Mouse (Mus musculus) hindbrain, embryonic 11.5 days (tissue): ENCODE results near the gene Wnt5b. TPM values are rescaled to one million over a fixed set of nuclear protein-coding genes. Genes with fewer than 3 reads are reported as not detected.

Experiments used
- ATAC-seq: fragments of 200-750 bp; cut with Nextera tagmentation; 2 replicates; pipeline ENCODE4 v1.8.0; 2017; ENCODE audit warnings: mild to moderate bottlenecking, moderate TSS enrichment, moderate library complexity; ENCODE audit not compliant: low FRiP score
- DNase-seq: peaks from one replicate; pipeline ENCODE4 v3.0.0-alpha.2; 2015; ENCODE audit warnings: low spot score
- H3K27ac ChIP-seq: fragments of 300-500 bp; sonication (generic); 2 replicates; pipeline ENCODE4 v1.5.1; 2014; ENCODE audit warnings: mild to moderate bottlenecking, low read depth, low read length
- H3K27me3 ChIP-seq: fragments of 300-500 bp; sonication (generic); 2 replicates; pipeline ENCODE4 v1.6.1; 2014; ENCODE audit warnings: mild to moderate bottlenecking, low read length, moderate library complexity, mixed read lengths; ENCODE audit not compliant: control insufficient read depth, insufficient read depth
- H3K36me3 ChIP-seq: fragments of 300-500 bp; sonication (generic); 2 replicates; pipeline ENCODE4 v1.6.1; 2014; ENCODE audit warnings: mild to moderate bottlenecking, low read length, moderate library complexity, mixed read lengths; ENCODE audit not compliant: control insufficient read depth, insufficient read depth
- H3K4me1 ChIP-seq: fragments of 300-500 bp; sonication (generic); replicated peaks from 2 replicates; pipeline ENCODE4 v1.6.1; 2014; ENCODE audit warnings: low read length, mixed read lengths; ENCODE audit not compliant: control insufficient read depth, insufficient read depth
- H3K4me2 ChIP-seq: fragments of 300-500 bp; sonication (generic); replicated peaks from 2 replicates; pipeline ENCODE4 v1.6.1; 2014; ENCODE audit warnings: mild to moderate bottlenecking, low read depth, low read length
- H3K4me3 ChIP-seq: fragments of 300-500 bp; sonication (generic); 2 replicates; pipeline ENCODE4 v1.5.1; 2014; ENCODE audit warnings: low read depth, low read length
- H3K9ac ChIP-seq: fragments of 300-500 bp; sonication (generic); 2 replicates; pipeline ENCODE4 v1.6.1; 2014; ENCODE audit warnings: low read depth, low read length
- H3K9me3 ChIP-seq: fragments of 300-500 bp; sonication (generic); 2 replicates; pipeline ENCODE4 v1.6.1; 2016; ENCODE audit warnings: low read length; ENCODE audit not compliant: control insufficient read depth
- WGBS: fragments of 180-500 bp; shearing (Covaris S2); extraction: QIAGEN DNeasy Blood & Tissue Kit; methylation state at CpG from one replicate; pipeline ENCODE4 v1.1.7; 2014; 5-methylcytosine and 5-hydroxymethylcytosine counted together
- polyA plus RNA-seq: library from polyadenylated mRNA; unstranded; fragments of >200 nt; fragmentation: Nextera tagmentation; extraction: Ambion mirVana; gene quantifications from 2 replicates; pipeline ENCODE4 v1.2.1, GENCODE M21; 2014

The Wnt5b gene
- polyA plus RNA-seq, 1 experiment from 2014 or later: 5.8 TPM

DNA sequence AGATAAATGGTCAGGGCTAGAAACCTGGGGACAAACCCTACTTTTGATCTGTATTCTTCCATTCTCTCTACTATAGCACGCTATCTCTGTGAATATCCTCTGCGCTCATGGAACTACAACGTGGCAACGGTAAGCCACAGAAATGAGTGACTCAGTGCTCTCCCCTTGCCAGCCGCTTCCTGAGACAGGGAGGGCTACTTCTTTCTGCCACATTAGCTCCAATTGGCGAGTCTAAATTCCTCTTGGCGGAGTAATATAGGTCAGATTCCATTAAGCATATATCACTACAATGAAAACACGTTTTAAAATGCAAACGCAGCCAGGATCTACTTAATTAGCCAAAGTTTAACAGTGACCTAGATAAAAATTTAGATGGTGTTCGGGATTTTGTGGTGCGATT is 31.4 kb downstream of the Wnt5b start:
- no peaks in the 10 kb centered on the region for H3K4me1 ChIP-seq
- H3K27ac ChIP-seq: no peak overlapping the region
- H3K36me3 ChIP-seq: no peaks in the 10 kb centered on the region
- DNase-seq: no peak
- WGBS: 92% methylated on average over 11 of the region's 11 CpGs
- H3K9ac ChIP-seq: no peak overlapping the region
- H3K9me3 ChIP-seq: no peaks in the 10 kb centered on the region
- H3K4me2 ChIP-seq: no peak overlapping the region
- no peak overlapping the region for H3K4me3 ChIP-seq
- ATAC-seq: no peak
- H3K27me3 ChIP-seq: no peaks in the 10 kb centered on the region

DNA sequence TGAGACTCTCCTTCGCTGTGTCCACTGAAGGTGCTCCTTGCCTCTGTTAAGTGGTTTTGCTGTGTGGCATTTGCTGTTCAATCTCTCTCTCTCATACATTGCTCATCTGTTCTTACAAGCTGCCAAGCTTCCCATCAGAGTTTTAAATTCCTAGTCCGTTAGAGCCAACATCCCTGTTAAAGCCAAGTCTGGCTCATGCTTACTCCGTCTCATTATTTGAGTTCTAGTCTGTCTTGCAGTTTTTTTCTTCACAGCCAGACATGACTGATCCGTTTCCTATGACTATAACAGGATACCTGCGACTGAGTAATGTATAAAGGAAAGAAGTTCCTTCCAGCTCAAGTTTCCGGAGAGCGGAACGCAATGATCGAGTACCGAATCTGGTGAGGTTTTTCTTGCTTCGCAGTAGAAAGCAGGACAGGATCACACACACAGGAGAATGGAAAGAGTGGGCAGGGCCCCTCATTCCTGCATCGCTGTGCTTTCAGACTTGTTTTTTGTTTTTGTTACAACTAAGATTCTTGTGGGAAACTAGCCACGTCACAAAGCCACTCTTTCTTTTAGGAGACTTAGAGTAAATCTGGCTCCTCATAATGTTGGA is 34.6 kb downstream of the Wnt5b start:
- H3K36me3 ChIP-seq: no peaks in the 10 kb centered on the region
- H3K9ac ChIP-seq: no peak overlapping the region
- no peaks in the 10 kb centered on the region for H3K4me1 ChIP-seq
- no peaks in the 10 kb centered on the region for H3K27me3 ChIP-seq
- no peak for DNase-seq
- H3K9me3 ChIP-seq: no peaks in the 10 kb centered on the region
- no peak overlapping the region for H3K4me3 ChIP-seq
- ATAC-seq: no peak
- no peak overlapping the region for H3K27ac ChIP-seq
- H3K4me2 ChIP-seq: no peak overlapping the region
- 92% methylated on average over 13 of the region's 13 CpGs for WGBS

DNA sequence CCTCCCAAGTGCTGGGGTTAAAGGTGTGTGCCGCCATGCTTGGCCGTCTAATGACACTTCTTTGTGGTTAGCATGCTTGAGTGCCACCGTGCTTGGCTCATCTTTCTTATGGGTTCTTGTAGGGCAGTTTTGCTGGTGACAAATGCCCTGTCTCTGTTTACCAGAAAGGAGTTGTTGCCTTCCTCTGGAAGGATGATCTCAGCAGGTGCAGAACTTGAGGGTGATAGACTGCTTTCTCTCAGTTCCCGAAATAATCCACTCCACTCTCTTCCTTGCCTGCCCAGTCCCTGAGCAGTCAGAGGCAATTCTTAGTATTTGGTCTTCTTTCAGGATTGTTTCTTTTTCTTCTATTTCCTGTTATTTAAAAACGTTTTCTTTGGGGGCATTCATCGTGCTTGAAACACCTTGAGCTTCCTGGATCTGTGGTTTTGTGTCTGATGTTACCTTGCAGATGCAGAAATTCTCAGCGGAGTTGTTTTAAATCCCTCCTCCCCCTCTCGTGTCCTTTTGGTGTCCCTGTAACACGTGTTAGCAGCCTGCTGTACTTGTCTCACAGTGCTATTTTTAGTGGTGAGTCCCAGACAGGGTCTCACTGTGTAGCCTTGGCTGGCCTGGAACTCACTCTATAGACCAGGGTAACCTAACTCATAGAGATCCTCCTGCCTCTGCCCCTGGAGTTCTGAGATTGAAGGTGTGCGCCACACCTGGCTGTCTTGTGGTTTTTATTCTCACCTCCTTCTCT is 35.3 kb downstream of the Wnt5b start:
- Histone ChIP-seq H3K36me3 (no peaks in the 10 kb centered on the region), H3K27me3 (no peaks in the 10 kb centered on the region), H3K4me3 (no peak overlapping the region), H3K9me3 (no peaks in the 10 kb centered on the region), H3K9ac (no peak overlapping the region), H3K27ac (no peak overlapping the region), H3K4me2 (no peak overlapping the region), H3K4me1 (no peaks in the 10 kb centered on the region)
- 81% methylated on average over 10 of the region's 10 CpGs for WGBS
- ATAC-seq: no peak
- DNase-seq: no peak

DNA sequence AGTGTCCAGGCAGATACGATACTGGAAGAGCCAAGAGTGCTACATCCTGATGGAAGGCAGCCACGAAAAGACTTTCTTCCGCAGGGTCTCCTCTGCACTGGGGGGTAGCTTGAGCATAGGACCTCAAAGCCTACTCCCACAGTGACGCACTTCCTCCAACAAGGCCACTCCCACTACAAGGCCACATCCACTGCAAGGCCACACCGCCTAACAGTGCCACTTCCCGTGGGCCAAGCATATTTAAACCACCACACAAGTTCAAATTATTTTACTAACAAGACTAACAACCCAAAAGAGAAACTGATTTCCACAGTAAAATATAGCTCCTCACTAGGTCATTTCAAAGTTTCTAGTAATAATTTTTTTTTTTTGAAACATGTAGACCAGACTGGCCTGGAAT is 35.9 kb downstream of the Wnt5b start:
- H3K9ac ChIP-seq: no peak overlapping the region
- no peak for DNase-seq
- 94% methylated on average over 6 of the region's 6 CpGs for WGBS
- ATAC-seq: no peak
- H3K27me3 ChIP-seq: no peaks in the 10 kb centered on the region
- H3K4me1 ChIP-seq: no peaks in the 10 kb centered on the region
- no peak overlapping the region for H3K27ac ChIP-seq
- no peaks in the 10 kb centered on the region for H3K36me3 ChIP-seq
- H3K9me3 ChIP-seq: no peaks in the 10 kb centered on the region
- no peak overlapping the region for H3K4me2 ChIP-seq
- no peak overlapping the region for H3K4me3 ChIP-seq

DNA sequence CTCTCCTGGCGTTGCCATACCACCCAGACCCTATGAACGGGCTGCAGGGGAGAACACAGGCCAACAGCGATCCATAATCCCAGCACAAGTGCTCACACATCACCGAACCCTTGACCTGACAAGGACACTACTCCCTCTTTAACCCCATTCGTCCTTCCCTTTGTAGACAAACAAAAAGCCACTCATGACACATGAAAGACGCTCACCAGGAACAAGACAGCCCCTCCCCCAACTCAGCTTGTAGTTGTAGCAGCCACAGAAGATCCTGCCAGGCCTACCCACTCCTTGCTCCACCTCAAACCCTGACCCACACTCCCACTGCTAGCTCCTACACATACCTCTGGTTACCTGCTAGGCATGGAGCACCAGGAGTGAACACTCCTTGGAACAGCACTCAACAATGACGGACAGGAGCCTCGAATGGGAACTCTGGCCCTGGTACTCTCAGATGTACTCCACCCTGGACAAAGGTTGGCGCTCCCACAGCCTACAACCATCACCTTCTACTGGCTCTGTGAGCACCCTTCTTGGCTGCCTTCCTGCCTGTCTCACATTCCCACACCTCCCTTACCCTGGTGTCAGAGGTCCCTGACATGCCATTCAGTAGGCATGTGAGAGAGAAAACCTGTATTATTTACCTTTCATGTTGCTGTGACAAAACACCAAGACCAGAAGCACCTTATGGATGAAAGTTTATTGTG is 38.5 kb downstream of the Wnt5b start:
- Histone ChIP-seq H3K9me3 (no peaks in the 10 kb centered on the region), H3K4me1 (no peaks in the 10 kb centered on the region), H3K4me3 (no peak overlapping the region), H3K27me3 (no peaks in the 10 kb centered on the region), H3K27ac (no peak overlapping the region), H3K36me3 (no peaks in the 10 kb centered on the region), H3K4me2 (no peak overlapping the region), H3K9ac (no peak overlapping the region)
- ATAC-seq (no peak), DNase-seq (no peak)
- 61% methylated on average over 9 of the region's 9 CpGs for WGBS

DNA sequence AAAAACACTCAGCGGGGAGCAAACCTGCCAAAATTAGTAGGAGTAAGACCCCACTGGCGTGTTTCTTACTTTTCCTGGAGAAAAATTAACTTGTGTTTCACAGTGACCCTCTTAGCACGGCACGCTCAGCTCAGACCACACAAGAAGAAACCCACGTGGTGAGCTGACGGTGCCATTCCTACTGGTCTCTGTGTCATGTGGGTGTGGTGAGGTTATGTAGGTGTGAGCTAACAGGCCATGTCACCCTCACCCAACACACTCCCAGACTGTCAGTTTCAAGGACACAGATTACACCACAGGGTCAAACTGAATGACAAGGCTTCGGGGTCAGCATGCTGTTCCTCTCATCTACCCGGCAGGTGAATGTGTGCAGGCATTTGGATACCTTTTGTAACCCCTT is 39.4 kb downstream of the Wnt5b start:
- Histone ChIP-seq H3K36me3 (no peaks in the 10 kb centered on the region), H3K9ac (no peak overlapping the region), H3K4me3 (no peak overlapping the region), H3K27ac (no peak overlapping the region), H3K4me2 (no peak overlapping the region), H3K4me1 (no peaks in the 10 kb centered on the region), H3K9me3 (no peaks in the 10 kb centered on the region), H3K27me3 (no peaks in the 10 kb centered on the region)
- ATAC-seq (no peak), DNase-seq (no peak)
- WGBS: 78% methylated on average over 8 of the region's 8 CpGs

DNA sequence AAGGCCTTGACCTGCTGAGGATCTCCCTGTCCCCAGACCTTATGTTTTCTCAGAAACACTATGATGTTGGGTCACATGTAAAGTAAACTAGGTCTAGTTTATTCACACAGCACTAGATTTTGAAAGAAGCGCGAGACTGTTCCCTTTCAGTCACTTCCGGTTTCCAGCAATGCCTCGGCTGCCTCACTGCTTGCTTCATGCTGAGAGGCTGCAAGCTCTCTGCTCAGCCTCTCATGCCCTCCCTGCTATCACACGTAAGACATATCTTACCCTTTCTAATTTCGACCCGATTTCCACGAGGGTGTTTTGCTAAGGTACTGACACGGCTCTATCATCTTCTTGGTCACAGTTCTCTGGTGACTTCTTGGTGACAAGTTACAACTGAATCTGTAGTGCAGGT is 42.1 kb downstream of the Wnt5b start:
- Histone ChIP-seq H3K27me3 (no peaks in the 10 kb centered on the region), H3K9me3 (no peaks in the 10 kb centered on the region), H3K9ac (no peak overlapping the region), H3K36me3 (no peaks in the 10 kb centered on the region), H3K4me1 (no peaks in the 10 kb centered on the region), H3K4me2 (no peak overlapping the region), H3K27ac (no peak overlapping the region), H3K4me3 (no peak overlapping the region)
- ATAC-seq (no peak), DNase-seq (no peak)
- WGBS: 53% methylated on average over 9 of the region's 9 CpGs

DNA sequence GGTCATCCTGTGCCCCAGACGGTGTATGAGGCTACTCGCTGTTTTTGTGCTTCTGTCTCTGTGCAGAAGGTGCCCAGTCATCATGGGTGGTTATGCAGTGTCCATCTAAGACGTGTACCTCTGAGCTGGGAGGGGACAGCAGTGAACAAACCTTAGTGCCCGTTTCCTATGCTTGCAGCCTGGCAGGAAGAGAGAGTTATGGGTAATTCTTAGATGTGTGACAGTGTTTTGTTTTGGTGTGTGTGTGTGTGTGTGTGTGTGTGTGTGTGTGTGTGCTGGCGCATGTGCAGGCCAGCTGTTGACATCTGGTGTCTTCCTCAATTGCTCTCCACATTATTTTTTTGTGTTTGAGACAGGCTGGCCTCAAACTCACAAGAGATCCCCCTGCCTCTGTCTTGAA is 44.1 kb downstream of the Wnt5b start:
- ATAC-seq (no peak), DNase-seq (no peak)
- 68% methylated on average over 5 of the region's 5 CpGs for WGBS
- H3K27me3 ChIP-seq: no peaks in the 10 kb centered on the region
- H3K4me3 ChIP-seq: no peak overlapping the region
- H3K4me2 ChIP-seq: no peak overlapping the region
- H3K9me3 ChIP-seq: no peaks in the 10 kb centered on the region
- H3K9ac ChIP-seq: no peak overlapping the region
- no peaks in the 10 kb centered on the region for H3K4me1 ChIP-seq
- H3K27ac ChIP-seq: no peak overlapping the region
- no peaks in the 10 kb centered on the region for H3K36me3 ChIP-seq

DNA sequence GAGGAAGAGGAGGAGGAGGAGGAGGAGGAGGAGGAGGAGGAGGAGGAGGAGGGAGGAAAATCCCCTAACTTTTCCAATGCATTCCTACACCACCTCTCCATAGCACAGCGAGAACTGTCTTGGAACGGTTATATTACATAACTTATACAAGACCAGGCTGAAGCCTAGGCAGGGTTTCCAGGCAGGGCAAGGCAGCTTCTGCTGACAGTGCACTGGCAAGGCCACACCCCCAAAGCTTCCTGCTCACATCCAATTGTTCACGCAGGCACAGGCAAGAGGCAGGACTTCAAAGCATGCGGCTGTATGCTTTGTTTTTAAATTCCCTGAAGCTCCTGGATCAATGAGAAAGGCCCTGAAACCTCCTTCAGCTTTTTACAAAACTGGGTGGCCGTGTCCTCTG is 44.9 kb downstream of the Wnt5b start:
- Histone ChIP-seq H3K4me1 (no peaks in the 10 kb centered on the region), H3K27ac (no peak overlapping the region), H3K9me3 (no peaks in the 10 kb centered on the region), H3K36me3 (no peaks in the 10 kb centered on the region), H3K4me2 (no peak overlapping the region), H3K9ac (no peak overlapping the region), H3K27me3 (no peaks in the 10 kb centered on the region), H3K4me3 (no peak overlapping the region)
- WGBS: 19% methylated on average over 5 of the region's 5 CpGs
- no peak for ATAC-seq
- DNase-seq: peak; percentile 38
